Mouse (Mus musculus): ENCODE data around the gene Tex36. TPM values are rescaled to one million over a fixed set of nuclear protein-coding genes. Genes with fewer than 3 reads are reported as not detected.

Gene Tex36
- polyA plus RNA-seq, 1 experiment from 2014 or later, result not detected

GRCm38 (mm10) chr7:133545631-133546030, 56.3 kb downstream of the Tex36 start:
- H3K4me2 ChIP-seq, result no peak overlapping the region
- no peak for ATAC-seq (ENCODE audit: low read depth)
- no peaks in the 10 kb centered on the region for H3K27me3 ChIP-seq
- H3K4me1 ChIP-seq (replicated peaks), result no peaks in the 10 kb centered on the region
- WGBS, result 79% methylated on average over 3 of the region's 3 CpGs
- H3K9me3 ChIP-seq, result no peaks in the 10 kb centered on the region
- no peak overlapping the region for H3K4me3 ChIP-seq
- H3K27ac ChIP-seq (replicated peaks), result no peak overlapping the region
- H3K9ac ChIP-seq, result no peak overlapping the region
- no peaks in the 10 kb centered on the region for H3K36me3 ChIP-seq

- no peak overlapping the region for H3K4me3 ChIP-seq
- no peak overlapping the region for H3K27ac ChIP-seq (replicated peaks)
- no peak overlapping the region for H3K4me2 ChIP-seq
- H3K9ac ChIP-seq, result no peak overlapping the region
- no peaks in the 10 kb centered on the region for H3K36me3 ChIP-seq
- H3K9me3 ChIP-seq, result no peaks in the 10 kb centered on the region
- 73% methylated on average over 2 of the region's 2 CpGs for WGBS
- no peaks in the 10 kb centered on the region for H3K27me3 ChIP-seq
- no peaks in the 10 kb centered on the region for H3K4me1 ChIP-seq (replicated peaks)
- ATAC-seq (ENCODE audit: low read depth), result no peak
Measured at GRCm38 (mm10) chr7:133544966-133545365, 57.0 kb downstream of the Tex36 start.

- no peaks in the 10 kb centered on the region for H3K27me3 ChIP-seq
- ATAC-seq (ENCODE audit: low read depth), result no peak
- H3K4me1 ChIP-seq (replicated peaks), result no peaks in the 10 kb centered on the region
- no peaks in the 10 kb centered on the region for H3K36me3 ChIP-seq
- 88% methylated on average over 4 of the region's 4 CpGs for WGBS
- no peak overlapping the region for H3K4me3 ChIP-seq
- no peaks in the 10 kb centered on the region for H3K9me3 ChIP-seq
- no peak overlapping the region for H3K4me2 ChIP-seq
- H3K9ac ChIP-seq, result no peak overlapping the region
- H3K27ac ChIP-seq (replicated peaks), result no peak overlapping the region
Measured at GRCm38 (mm10) chr7:133543131-133543530, 58.8 kb downstream of the Tex36 start.

GRCm38 (mm10) chr7:133537366-133537765, 64.6 kb downstream of the Tex36 start:
- Histone ChIP-seq H3K36me3 (no peaks in the 10 kb centered on the region), H3K9me3 (no peaks in the 10 kb centered on the region), H3K4me3 (no peak overlapping the region), H3K27ac (replicated peaks) (no peak overlapping the region), H3K4me2 (no peak overlapping the region), H3K9ac (no peak overlapping the region), H3K4me1 (replicated peaks) (no peaks in the 10 kb centered on the region), H3K27me3 (no peaks in the 10 kb centered on the region)
- ATAC-seq (ENCODE audit: low read depth), result no peak
- 80% methylated on average over 4 of the region's 4 CpGs for WGBS

Other genes with a start within 250 kb of the Tex36 start
- 16.5 and 20.4 TPM in 2 replicates for gene Edrf1, start 35.4 kb upstream of the Tex36 start, polyA plus RNA-seq (2015; fragmentation: Nextera tagmentation; extraction: Ambion mirVana)
- not detected in 2 replicates for gene Mmp21, start 77.9 kb upstream of the Tex36 start, polyA plus RNA-seq (2015; fragmentation: Nextera tagmentation; extraction: Ambion mirVana)
- gene Bccip, start 107.2 kb upstream of the Tex36 start, polyA plus RNA-seq (2015; fragmentation: Nextera tagmentation; extraction: Ambion mirVana), result 92.2 and 105 TPM in 2 replicates
- gene Uros, start 107.9 kb upstream of the Tex36 start, polyA plus RNA-seq (2015; fragmentation: Nextera tagmentation; extraction: Ambion mirVana), result 57.4 and 59.3 TPM in 2 replicates
- 2.4 and 2.9 TPM in 2 replicates for gene Fank1, start 174.7 kb upstream of the Tex36 start, polyA plus RNA-seq (2015; fragmentation: Nextera tagmentation; extraction: Ambion mirVana)
- gene Dhx32, start 180.6 kb upstream of the Tex36 start, polyA plus RNA-seq (2015; fragmentation: Nextera tagmentation; extraction: Ambion mirVana), result 27.8 and 31.1 TPM in 2 replicates